Mouse (Mus musculus) stomach, postnatal 0 days (tissue): ENCODE measurements at regions not wholly inside any gene's neighbourhood (a gene's known extent, or its start where the extent isn't known, plus 50 kb on each side); places are given as distances from the start of the nearest gene placed in this dataset.

Experiments used
- CTCF ChIP-seq: IDR thresholded peaks from 2 replicates; pipeline ENCODE4 v1.5.1; 2016; ENCODE audit warnings: antibody characterized with exemption, low read depth, mild to moderate bottlenecking, moderate library complexity
- EP300 ChIP-seq: optimal IDR thresholded peaks from 2 replicates; pipeline ENCODE3; 2016; ENCODE audit warnings: antibody characterized with exemption

DNA sequence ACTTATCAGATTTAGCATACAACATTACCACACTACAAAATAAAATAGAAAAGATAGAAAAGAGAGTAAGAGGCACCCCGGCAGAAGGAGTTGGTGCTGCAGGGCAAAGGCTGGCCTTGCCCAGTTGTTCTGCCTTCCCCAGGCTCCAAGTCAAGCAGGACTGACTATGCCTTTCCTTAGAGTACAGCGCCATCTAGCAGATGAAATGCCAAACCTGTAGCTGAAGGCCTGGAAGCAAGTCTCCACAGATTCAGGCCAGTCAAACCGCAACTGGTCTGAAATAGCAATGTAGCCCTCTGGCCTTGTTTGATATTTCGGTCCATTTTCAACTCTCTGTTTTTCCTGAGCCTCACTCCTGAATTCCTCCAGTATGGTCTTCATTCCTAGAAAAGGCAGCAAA, 312.4 kb upstream of the Clint1 start:
- TF ChIP-seq CTCF (peak; percentile 85), EP300 (no peak)
